Mouse (Mus musculus) stomach, postnatal 0 days (tissue): Measurements from ENCODE around the gene Hps6.

Experiments
- CTCF ChIP-seq: IDR thresholded peaks from 2 replicates; pipeline ENCODE4 v1.5.1; 2016; ENCODE audit warnings: antibody characterized with exemption, low read depth, mild to moderate bottlenecking, moderate library complexity
- EP300 ChIP-seq: optimal IDR thresholded peaks from 2 replicates; pipeline ENCODE3; 2016; ENCODE audit warnings: antibody characterized with exemption

- TF ChIP-seq CTCF = no peak
- TF ChIP-seq EP300 = no peak
These were observed 35.5 kb downstream of the Hps6 start for GRCm38 (mm10) chr19:46038851-46039260.
